Mouse (Mus musculus) heart, embryonic 13.5 days (tissue): ENCODE data around the gene Cd300lf. TPM values are rescaled to one million over a fixed set of nuclear protein-coding genes. Genes with fewer than 3 reads are reported as not detected.

Experiments
- ATAC-seq: fragments of 200-750 bp; cut with Nextera tagmentation; 2 replicates; pipeline ENCODE4 v1.8.0; 2017; ENCODE audit warnings: moderate TSS enrichment; ENCODE audit not compliant: insufficient number of reproducible peaks, low FRiP score, low TSS enrichment; ENCODE audit errors: extremely low read depth
- H3K27ac ChIP-seq: fragments of 300-500 bp; sonication (generic); replicated peaks from 2 replicates; pipeline ENCODE4 v1.5.1; 2015; ENCODE audit warnings: moderate library complexity, mild to moderate bottlenecking, inconsistent platforms
- H3K27me3 ChIP-seq: fragments of 300-500 bp; sonication (generic); replicated peaks from 2 replicates; pipeline ENCODE4 v1.6.1; 2015; ENCODE audit warnings: mild to moderate bottlenecking, inconsistent platforms
- H3K36me3 ChIP-seq: fragments of 300-500 bp; sonication (generic); 2 replicates; pipeline ENCODE4 v1.6.1; 2015; ENCODE audit warnings: mild to moderate bottlenecking, inconsistent platforms
- H3K4me1 ChIP-seq: fragments of 300-500 bp; sonication (generic); 2 replicates; pipeline ENCODE4 v1.6.1; 2015; ENCODE audit warnings: inconsistent platforms
- H3K4me2 ChIP-seq: fragments of 300-500 bp; sonication (generic); 2 replicates; pipeline ENCODE4 v1.6.1; 2015; ENCODE audit warnings: inconsistent platforms, mild to moderate bottlenecking, moderate library complexity
- H3K4me3 ChIP-seq: fragments of 300-500 bp; sonication (generic); 2 replicates; pipeline ENCODE4 v1.5.1; 2015; ENCODE audit warnings: moderate library complexity, mild to moderate bottlenecking, inconsistent platforms
- H3K9ac ChIP-seq: fragments of 300-500 bp; sonication (generic); 2 replicates; pipeline ENCODE4 v1.6.1; 2015; ENCODE audit warnings: inconsistent platforms, mild to moderate bottlenecking, moderate library complexity
- H3K9me3 ChIP-seq: fragments of 300-500 bp; sonication (generic); 2 replicates; pipeline ENCODE4 v1.6.1; 2016; ENCODE audit warnings: inconsistent platforms
- WGBS: fragments of 180-500 bp; shearing (Covaris S2); methylation state at CpG from one replicate; pipeline ENCODE4 v1.1.7; 2015; ENCODE audit warnings: mixed read lengths; 5-methylcytosine and 5-hydroxymethylcytosine counted together
- polyA plus RNA-seq: library from polyadenylated mRNA; unstranded; fragments of >200 nt; fragmentation: Nextera tagmentation; extraction: Ambion mirVana; gene quantifications from 2 replicates; pipeline ENCODE4 v1.2.1, GENCODE M21; 2015

The Cd300lf gene
- polyA plus RNA-seq = 0.37 and 0.38 TPM in 2 replicates

- no peaks in the 10 kb centered on the region for H3K27me3 ChIP-seq
- H3K9me3 ChIP-seq = no peaks in the 10 kb centered on the region
- H3K36me3 ChIP-seq = no peaks in the 10 kb centered on the region
- WGBS = 63% methylated on average over 8 of the region's 8 CpGs
- no peaks in the 10 kb centered on the region for H3K4me1 ChIP-seq
- no peak within 1 kb of the TSS for H3K9ac ChIP-seq
- no peak within 1 kb of the TSS for H3K27ac ChIP-seq
- H3K4me2 ChIP-seq = no peak within 1 kb of the TSS
- no peak for ATAC-seq
- H3K4me3 ChIP-seq = no peak within 1 kb of the TSS
Observed at GRCm38 (mm10) chr11:115133800-115134199, at the start of gene Cd300lf. TSS of gene Cd300lf (minus strand) at chr11:115133992.

- H3K4me2 ChIP-seq = no peak overlapping the region
- H3K27ac ChIP-seq = no peak overlapping the region
- H3K9ac ChIP-seq = no peak overlapping the region
- no peak for ATAC-seq
- WGBS = 17% methylated on average over 12 of the region's 12 CpGs
- H3K4me3 ChIP-seq = no peak overlapping the region
- H3K27me3 ChIP-seq = no peaks in the 10 kb centered on the region; the same call in 1 of the 2 replicates
- no peaks in the 10 kb centered on the region for H3K9me3 ChIP-seq
- peaks cover 3% of the 10 kb centered on the region; the same call in 1 of the 2 replicates for H3K36me3 ChIP-seq
- peaks cover 21% of the 10 kb centered on the region for H3K4me1 ChIP-seq
Observed at GRCm38 (mm10) chr11:115181913-115182638, 48.3 kb upstream of the Cd300lf start.

GRCm38 (mm10) chr11:115179881-115180280 lies 46.1 kb upstream of the Cd300lf start:
- H3K9ac ChIP-seq = no peak overlapping the region
- H3K4me3 ChIP-seq = no peak overlapping the region
- no peak for ATAC-seq
- no peak overlapping the region for H3K27ac ChIP-seq
- WGBS = 72% methylated on average over 6 of the region's 6 CpGs
- H3K4me2 ChIP-seq = no peak overlapping the region
- H3K27me3 ChIP-seq = peaks cover 12% of the 10 kb centered on the region
- no peaks in the 10 kb centered on the region for H3K9me3 ChIP-seq
- peaks cover 26% of the 10 kb centered on the region for H3K4me1 ChIP-seq
- peaks cover 3% of the 10 kb centered on the region; the same call in 1 of the 2 replicates for H3K36me3 ChIP-seq

- no peak overlapping the region for H3K27ac ChIP-seq
- peaks cover 15% of the 10 kb centered on the region for H3K27me3 ChIP-seq
- no peak overlapping the region for H3K4me2 ChIP-seq
- no peak overlapping the region for H3K9ac ChIP-seq
- H3K9me3 ChIP-seq = no peaks in the 10 kb centered on the region
- ATAC-seq = no peak
- 59% methylated on average over 6 of the region's 6 CpGs for WGBS
- H3K36me3 ChIP-seq = peaks cover 3% of the 10 kb centered on the region; the same call in 1 of the 2 replicates
- H3K4me1 ChIP-seq = peaks cover 28% of the 10 kb centered on the region
- no peak overlapping the region for H3K4me3 ChIP-seq
Observed at GRCm38 (mm10) chr11:115179191-115179590, 45.4 kb upstream of the Cd300lf start.

- Histone ChIP-seq H3K4me2 (no peak overlapping the region), H3K9me3 (no peaks in the 10 kb centered on the region), H3K4me3 (no peak overlapping the region), H3K27me3 (peaks cover 19% of the 10 kb centered on the region), H3K4me1 (peaks cover 32% of the 10 kb centered on the region), H3K9ac (no peak overlapping the region), H3K36me3 (peaks cover 3% of the 10 kb centered on the region; the same call in 1 of the 2 replicates), H3K27ac (no peak overlapping the region)
- ATAC-seq = no peak
- 71% methylated on average over 2 of the region's 2 CpGs for WGBS
Observed at GRCm38 (mm10) chr11:115178766-115179165, 45.0 kb upstream of the Cd300lf start.

- H3K36me3 ChIP-seq = peaks cover 3% of the 10 kb centered on the region; the same call in 1 of the 2 replicates
- no peak overlapping the region for H3K27ac ChIP-seq
- no peaks in the 10 kb centered on the region for H3K9me3 ChIP-seq
- H3K4me3 ChIP-seq = no peak overlapping the region
- peak overlapping the region; percentile 4; the same call in 1 of the 2 replicates for H3K4me2 ChIP-seq
- H3K27me3 ChIP-seq = peaks cover 23% of the 10 kb centered on the region
- ATAC-seq = no peak
- peaks cover 43% of the 10 kb centered on the region for H3K4me1 ChIP-seq
- H3K9ac ChIP-seq = 0 out of 2 replicates have a peak overlapping the region, but pooled peaks have one; percentile 24
- 46% methylated on average over 10 of the region's 10 CpGs for WGBS
Observed at GRCm38 (mm10) chr11:115177559-115178195, 43.9 kb upstream of the Cd300lf start.

- 66% methylated on average over 24 of the region's 24 CpGs for WGBS
- Histone ChIP-seq H3K27me3 (peaks cover 23% of the 10 kb centered on the region), H3K27ac (peak overlapping the region; percentile 36; the same call in 1 of the 2 replicates)
Observed at GRCm38 (mm10) chr11:115176399-115177190, 42.8 kb upstream of the Cd300lf start.

GRCm38 (mm10) chr11:115173549-115174339 lies 40.0 kb upstream of the Cd300lf start:
- Histone ChIP-seq H3K27ac (no peak overlapping the region), H3K4me3 (no peak overlapping the region), H3K4me1 (peaks cover 61% of the 10 kb centered on the region), H3K4me2 (peak overlapping the region; percentile 24; the same call in 1 of the 2 replicates), H3K9me3 (no peaks in the 10 kb centered on the region), H3K36me3 (no peaks in the 10 kb centered on the region), H3K27me3 (peaks cover 32% of the 10 kb centered on the region), H3K9ac (0 out of 2 replicates have a peak overlapping the region, but pooled peaks have one; percentile 47)
- ATAC-seq = no peak
- WGBS = 23% methylated on average over 16 of the region's 16 CpGs

More at GRCm38 (mm10) chr11:115176399-115177190, 42.8 kb upstream of the Cd300lf start:
- H3K4me3 ChIP-seq = no peak overlapping the region
- no peak overlapping the region for H3K4me2 ChIP-seq
- peaks cover 2% of the 10 kb centered on the region; the same call in 1 of the 2 replicates for H3K36me3 ChIP-seq
- H3K9me3 ChIP-seq = no peaks in the 10 kb centered on the region
- no peak overlapping the region for H3K9ac ChIP-seq
- peaks cover 54% of the 10 kb centered on the region for H3K4me1 ChIP-seq
- no peak for ATAC-seq

GRCm38 (mm10) chr11:115172825-115173287 lies 39.1 kb upstream of the Cd300lf start:
- peak overlapping the region; percentile 16 for H3K4me2 ChIP-seq
- no peaks in the 10 kb centered on the region for H3K9me3 ChIP-seq
- no peaks in the 10 kb centered on the region for H3K36me3 ChIP-seq
- no peak overlapping the region for H3K9ac ChIP-seq
- no peak overlapping the region for H3K27ac ChIP-seq
- peaks cover 56% of the 10 kb centered on the region for H3K4me1 ChIP-seq
- WGBS = 26% methylated on average over 4 of the region's 4 CpGs
- no peak for ATAC-seq
- no peak overlapping the region for H3K4me3 ChIP-seq
- H3K27me3 ChIP-seq = peaks cover 32% of the 10 kb centered on the region

- no peak overlapping the region for H3K9ac ChIP-seq
- peaks cover 45% of the 10 kb centered on the region for H3K4me1 ChIP-seq
- peaks cover 30% of the 10 kb centered on the region for H3K27me3 ChIP-seq
- H3K4me2 ChIP-seq = no peak overlapping the region
- H3K27ac ChIP-seq = no peak overlapping the region
- H3K4me3 ChIP-seq = no peak overlapping the region
- 50% methylated on average over 8 of the region's 8 CpGs for WGBS
- H3K36me3 ChIP-seq = no peaks in the 10 kb centered on the region
- no peaks in the 10 kb centered on the region for H3K9me3 ChIP-seq
- ATAC-seq = no peak
Observed at GRCm38 (mm10) chr11:115171125-115171524, 37.3 kb upstream of the Cd300lf start.
